Mouse (Mus musculus) kidney, postnatal 14 days (tissue): ENCODE measurements around the gene Magi2.
"Not testable (repeated sequence)": the region's sequence is repeated elsewhere in the genome, so short reads cannot be mapped to it uniquely, and the experiment has no call there.

Source experiments
- DNase-seq: peaks from one replicate; pipeline ENCODE4 v3.0.0; 2022; ENCODE audit warnings: mixed read lengths

The Magi2 gene

GRCm38 (mm10) chr5:19465383-19465782 is 238.5 kb downstream of the Magi2 start:
- no peak for DNase-seq

GRCm38 (mm10) chr5:19472851-19473439 is 246.1 kb downstream of the Magi2 start:
- DNase-seq = no peak

GRCm38 (mm10) chr5:19482981-19483380 is 256.1 kb downstream of the Magi2 start:
- no peak for DNase-seq

- no peak for DNase-seq
These were observed 261.1 kb downstream of the Magi2 start for GRCm38 (mm10) chr5:19487947-19488346.

GRCm38 (mm10) chr5:19501005-19501404 is 274.2 kb downstream of the Magi2 start:
- DNase-seq = no peak

GRCm38 (mm10) chr5:19522168-19522567 is 295.3 kb downstream of the Magi2 start:
- peak; percentile 42 for DNase-seq

GRCm38 (mm10) chr5:19539348-19539747 is 312.5 kb downstream of the Magi2 start:
- DNase-seq = no peak

GRCm38 (mm10) chr5:19546424-19546823 is 319.6 kb downstream of the Magi2 start:
- DNase-seq = no peak

GRCm38 (mm10) chr5:19546900-19547299 is 320.1 kb downstream of the Magi2 start:
- no peak for DNase-seq

- no peak for DNase-seq
These were observed 326.7 kb downstream of the Magi2 start for GRCm38 (mm10) chr5:19553510-19553909.

- DNase-seq = peak; percentile 1
These were observed 338.8 kb downstream of the Magi2 start for GRCm38 (mm10) chr5:19565636-19566035.

- not testable (repeated sequence) for DNase-seq
These were observed 339.3 kb downstream of the Magi2 start for GRCm38 (mm10) chr5:19566136-19566535.

- DNase-seq = no peak
These were observed 380.9 kb downstream of the Magi2 start for GRCm38 (mm10) chr5:19607700-19608099.

- DNase-seq = no peak
These were observed 385.0 kb downstream of the Magi2 start for GRCm38 (mm10) chr5:19611788-19612187.

GRCm38 (mm10) chr5:19621678-19622077 is 394.8 kb downstream of the Magi2 start:
- DNase-seq = no peak

- no peak for DNase-seq
These were observed 407.1 kb downstream of the Magi2 start for GRCm38 (mm10) chr5:19633976-19634375.

- DNase-seq = no peak
These were observed 411.0 kb downstream of the Magi2 start for GRCm38 (mm10) chr5:19637789-19638188.

GRCm38 (mm10) chr5:19655986-19656385 is 429.1 kb downstream of the Magi2 start:
- no peak for DNase-seq

- DNase-seq = no peak
These were observed 439.6 kb downstream of the Magi2 start for GRCm38 (mm10) chr5:19666416-19666815.

- no peak for DNase-seq
These were observed 490.5 kb downstream of the Magi2 start for GRCm38 (mm10) chr5:19717296-19717695.

- DNase-seq = no peak
These were observed 499.4 kb downstream of the Magi2 start for GRCm38 (mm10) chr5:19726277-19726676.

- DNase-seq = no peak
These were observed 518.5 kb downstream of the Magi2 start for GRCm38 (mm10) chr5:19745376-19745775.

GRCm38 (mm10) chr5:19745916-19746315 is 519.1 kb downstream of the Magi2 start:
- no peak for DNase-seq

- no peak for DNase-seq
These were observed 520.2 kb downstream of the Magi2 start for GRCm38 (mm10) chr5:19746865-19747514.

- no peak for DNase-seq
These were observed 520.8 kb downstream of the Magi2 start for GRCm38 (mm10) chr5:19747631-19748030.
